Mouse (Mus musculus): ENCODE measurements around the gene Ntsr1. TPM values are rescaled to one million over a fixed set of nuclear protein-coding genes. Genes with fewer than 3 reads are reported as not detected.

Gene Ntsr1
- total and polyA plus RNA-seq, 3 experiments: not detected

- no peaks in the 10 kb centered on the region for H3K79me2 ChIP-seq (ENCODE audit: control insufficient read depth, insufficient read depth, low read length, poor library complexity)
- H3K9ac ChIP-seq (ENCODE audit: control insufficient read depth, low read depth, low read length, poor library complexity, severe bottlenecking): no peak overlapping the region
- DNase-seq (ENCODE audit: low read depth, low spot score): no peak
- no peak overlapping the region for H3K4me3 ChIP-seq (ENCODE audit: control insufficient read depth in 1 of 2, insufficient read depth in 1 of 2, low read depth in 2 of 2, low read length in 2 of 2)
- H3K4me1 ChIP-seq (ENCODE audit: control insufficient read depth in 1 of 2, insufficient read depth in 2 of 2, low read length in 2 of 2): no peaks in the 10 kb centered on the region
- H3K27ac ChIP-seq (ENCODE audit: control insufficient read depth, low read depth, low read length): no peak overlapping the region
- H3K36me3 ChIP-seq (ENCODE audit: control insufficient read depth in 1 of 2, insufficient read depth in 2 of 2, low read length in 2 of 2): no peaks in the 10 kb centered on the region
- TF ChIP-seq MAX (IDR thresholded peaks at IDR 0.05; ENCODE audit: low read length) (no peak), CHD2 (IDR thresholded peaks at IDR 0.05; ENCODE audit: low read length) (no peak), EP300 (IDR thresholded peaks at IDR 0.05; ENCODE audit: low read depth in 1 of 2, low read length in 2 of 2) (no peak), POLR2AphosphoS2 (IDR thresholded peaks at IDR 0.05; ENCODE audit: low read length) (no peak), TBP (IDR thresholded peaks at IDR 0.05; ENCODE audit: low read depth, low read length) (no peak), NELFE (IDR thresholded peaks at IDR 0.05; ENCODE audit: low read depth, low read length) (no peak), GABPA (IDR thresholded peaks at IDR 0.05; ENCODE audit: low read depth, low read length) (no peak), UBTF (IDR thresholded peaks at IDR 0.05; ENCODE audit: borderline replicate concordance, insufficient read depth, low read depth, low read length) (no peak), RCOR1 (IDR thresholded peaks at IDR 0.05; ENCODE audit: low read depth, low read length) (no peak), POLR2A (IDR thresholded peaks at IDR 0.05; ENCODE audit: control insufficient read depth in 1 of 2, insufficient read depth in 1 of 2, low read depth in 1 of 2, low read length in 2 of 2, poor library complexity in 1 of 2) (no peak), MYC (IDR thresholded peaks at IDR 0.05; ENCODE audit: low read depth, low read length) (no peak), CTCF (IDR thresholded peaks at IDR 0.05 in 2 of 3, conservative IDR thresholded peaks at IDR 0.05 in 1 of 3; ENCODE audit: control insufficient read depth in 1 of 3, insufficient read depth in 1 of 3, low read depth in 2 of 3, low read length in 3 of 3, poor library complexity in 1 of 3, severe bottlenecking in 1 of 3) (no peak)
- no peaks in the 10 kb centered on the region for H3K9me3 ChIP-seq (replicated peaks; ENCODE audit: insufficient read depth, low read length)
- peaks cover 0 to 2% of the 10 kb centered on the region in 2 experiments; a peak in 2 of 4 replicates for H3K27me3 ChIP-seq (ENCODE audit: control insufficient read depth in 1 of 2, insufficient read depth in 2 of 2, low read length in 2 of 2)
These were observed 62.4 kb downstream of the Ntsr1 start for GRCm38 (mm10) chr2:180562146-180562545.

- no peak for DNase-seq (ENCODE audit: low read depth, low spot score)
- H3K27ac ChIP-seq (ENCODE audit: control insufficient read depth, low read depth, low read length): no peak overlapping the region
- no peaks in the 10 kb centered on the region for H3K36me3 ChIP-seq (ENCODE audit: control insufficient read depth in 1 of 2, insufficient read depth in 2 of 2, low read length in 2 of 2)
- H3K4me3 ChIP-seq (ENCODE audit: control insufficient read depth in 1 of 2, insufficient read depth in 1 of 2, low read depth in 2 of 2, low read length in 2 of 2): no peak overlapping the region
- H3K9me3 ChIP-seq (replicated peaks; ENCODE audit: insufficient read depth, low read length): no peaks in the 10 kb centered on the region
- H3K79me2 ChIP-seq (ENCODE audit: control insufficient read depth, insufficient read depth, low read length, poor library complexity): no peaks in the 10 kb centered on the region
- H3K9ac ChIP-seq (ENCODE audit: control insufficient read depth, low read depth, low read length, poor library complexity, severe bottlenecking): no peak overlapping the region
- no peaks in the 10 kb centered on the region for H3K4me1 ChIP-seq (ENCODE audit: control insufficient read depth in 1 of 2, insufficient read depth in 2 of 2, low read length in 2 of 2)
- TF ChIP-seq RCOR1 (IDR thresholded peaks at IDR 0.05; ENCODE audit: low read depth, low read length): no peak
- H3K27me3 ChIP-seq (ENCODE audit: control insufficient read depth in 1 of 2, insufficient read depth in 2 of 2, low read length in 2 of 2): peaks cover 2 to 5% of the 10 kb centered on the region in 2 experiments
These were observed 63.5 kb downstream of the Ntsr1 start for GRCm38 (mm10) chr2:180563296-180563695.

GRCm38 (mm10) chr2:180563841-180564240 is 64.1 kb downstream of the Ntsr1 start:
- Histone ChIP-seq H3K36me3 (ENCODE audit: control insufficient read depth in 1 of 2, insufficient read depth in 2 of 2, low read length in 2 of 2) (no peaks in the 10 kb centered on the region), H3K27ac (ENCODE audit: control insufficient read depth, low read depth, low read length) (no peak overlapping the region), H3K27me3 (ENCODE audit: control insufficient read depth in 1 of 2, insufficient read depth in 2 of 2, low read length in 2 of 2) (peaks cover 4 to 6% of the 10 kb centered on the region in 2 experiments), H3K79me2 (ENCODE audit: control insufficient read depth, insufficient read depth, low read length, poor library complexity) (no peaks in the 10 kb centered on the region), H3K4me3 (ENCODE audit: control insufficient read depth in 1 of 2, insufficient read depth in 1 of 2, low read depth in 2 of 2, low read length in 2 of 2) (no peak overlapping the region), H3K9me3 (replicated peaks; ENCODE audit: insufficient read depth, low read length) (no peaks in the 10 kb centered on the region), H3K9ac (ENCODE audit: control insufficient read depth, low read depth, low read length, poor library complexity, severe bottlenecking) (no peak overlapping the region), H3K4me1 (ENCODE audit: control insufficient read depth in 1 of 2, insufficient read depth in 2 of 2, low read length in 2 of 2) (no peaks in the 10 kb centered on the region)
- TF ChIP-seq CHD2 (IDR thresholded peaks at IDR 0.05; ENCODE audit: low read length): no peak
- TF ChIP-seq E2F4 (IDR thresholded peaks at IDR 0.05; ENCODE audit: borderline replicate concordance, low read depth, low read length): no peak
- no peak for TF ChIP-seq UBTF (IDR thresholded peaks at IDR 0.05; ENCODE audit: borderline replicate concordance, insufficient read depth, low read depth, low read length)
- TF ChIP-seq HCFC1 (IDR thresholded peaks at IDR 0.05; ENCODE audit: low read depth, low read length): no peak
- TF ChIP-seq RAD21 (IDR thresholded peaks at IDR 0.05; ENCODE audit: low read depth, low read length): no peak
- no peak for TF ChIP-seq MYB (IDR thresholded peaks at IDR 0.05; ENCODE audit: low read depth, low read length)
- no peak for TF ChIP-seq GABPA (IDR thresholded peaks at IDR 0.05; ENCODE audit: low read depth, low read length)
- TF ChIP-seq TAL1 (IDR thresholded peaks at IDR 0.05; ENCODE audit: low read length): no peak
- TF ChIP-seq GATA1 (IDR thresholded peaks at IDR 0.05; ENCODE audit: low read depth, low read length): no peak
- no peak for DNase-seq (ENCODE audit: low read depth, low spot score)
